Mouse (Mus musculus): ENCODE measurements around the gene Snx7. TPM values are rescaled to one million over a fixed set of nuclear protein-coding genes. Genes with fewer than 3 reads are reported as not detected.

The Snx7 gene
- total RNA-seq, 2 experiments from 2014 or later, result 13.6 to 14.9 TPM

- DNase-seq, result no peak
Observed at GRCm38 (mm10) chr3:117814218-117814617, 54.5 kb downstream of the Snx7 start.

GRCm38 (mm10) chr3:117812135-117812534, 56.6 kb downstream of the Snx7 start:
- no peak for DNase-seq

- DNase-seq, result no peak
Observed at GRCm38 (mm10) chr3:117805782-117806181, 63.0 kb downstream of the Snx7 start.

GRCm38 (mm10) chr3:117794501-117794900, 74.2 kb downstream of the Snx7 start:
- no peak for DNase-seq

- no peak for DNase-seq
Observed at GRCm38 (mm10) chr3:117791951-117792350, 76.8 kb downstream of the Snx7 start.

- DNase-seq, result no peak
Observed at GRCm38 (mm10) chr3:117791273-117791672, 77.5 kb downstream of the Snx7 start.

GRCm38 (mm10) chr3:117788800-117789693, 79.7 kb downstream of the Snx7 start:
- peak; percentile 22 to 52 for DNase-seq

GRCm38 (mm10) chr3:117787247-117787646, 81.5 kb downstream of the Snx7 start:
- DNase-seq, result no peak

GRCm38 (mm10) chr3:117752151-117752757, 116.5 kb downstream of the Snx7 start:
- no peak for DNase-seq

- DNase-seq, result no peak
Observed at GRCm38 (mm10) chr3:117751665-117752064, 117.1 kb downstream of the Snx7 start.

GRCm38 (mm10) chr3:117749256-117749655, 119.5 kb downstream of the Snx7 start:
- DNase-seq, result no peak

GRCm38 (mm10) chr3:117739760-117740159, 129.0 kb downstream of the Snx7 start:
- no peak for DNase-seq

GRCm38 (mm10) chr3:117732661-117733060, 136.1 kb downstream of the Snx7 start:
- DNase-seq, result no peak

Small RNA genes lying within 50 kb of the gene (microRNA-seq; reads per million reads assigned to microRNA genes)
- 0 reads per million in 2 experiments for gene Gm24811

Data from layer of hippocampus, postnatal 36 days (tissue).